Mouse (Mus musculus): ENCODE measurements around the gene Adam4.
"Not testable (repeated sequence)": the region's sequence is repeated elsewhere in the genome, so short reads cannot be mapped to it uniquely, and the experiment has no call there.

Adam4 gene

GRCm38 (mm10) chr12:81421846-81422245 lies at the start of gene Adam4:
Gene Adam4, minus strand, starts transcription at chr12:81421946.
- in situ Hi-C loops (cut with MboI), result loop anchor here (25.0 kb wide), 1 partner anchor 435 kb away; no protein-coding TSS in a partner anchor

DNA sequence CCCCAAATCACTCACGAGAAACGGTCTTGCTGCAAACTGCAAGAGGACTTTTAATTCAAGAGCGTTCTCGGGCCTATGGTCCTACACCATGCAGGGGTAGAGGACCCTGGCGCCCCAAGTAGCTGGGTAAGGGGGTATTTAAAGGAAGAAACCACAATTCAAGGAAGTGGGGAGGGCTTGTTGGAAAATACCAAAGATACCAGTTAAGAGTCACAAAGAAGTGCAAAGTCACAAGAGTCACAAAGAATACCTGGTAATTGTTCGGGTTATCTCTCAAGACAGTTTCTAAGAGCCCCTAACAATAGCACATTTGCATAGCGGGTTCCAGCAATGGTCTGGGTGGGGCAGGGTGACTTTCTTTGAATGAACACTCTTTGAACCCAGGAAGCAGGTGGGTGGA lies 37.3 kb upstream of the Adam4 start:
- in situ Hi-C loops (cut with MboI), result not testable (repeated sequence)

- in situ Hi-C loops (cut with MboI), result not testable (repeated sequence)
These were observed 17.2 kb upstream of the Adam4 start for GRCm38 (mm10) chr12:81438985-81439384.

DNA sequence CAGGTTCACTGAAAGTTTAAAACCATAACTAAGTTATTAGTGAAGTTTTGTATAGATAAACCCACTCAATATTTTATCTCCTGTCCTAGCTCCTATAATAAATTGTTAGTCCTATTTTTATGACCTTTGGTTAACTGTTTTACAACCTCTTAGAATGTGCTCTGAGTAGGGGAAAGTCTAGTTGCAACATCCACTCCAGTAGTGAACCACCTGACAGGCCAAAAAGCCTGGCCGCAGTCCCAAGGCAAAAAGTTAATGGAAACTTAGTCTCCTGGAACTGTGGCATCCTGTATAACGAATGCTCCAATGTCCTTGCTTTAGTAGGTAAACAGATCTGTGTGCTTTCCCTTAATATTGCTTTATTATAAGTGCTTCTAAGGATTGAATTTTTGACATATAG lies 13.0 kb upstream of the Adam4 start:
- in situ Hi-C loops (cut with MboI), result not testable (repeated sequence)

DNA sequence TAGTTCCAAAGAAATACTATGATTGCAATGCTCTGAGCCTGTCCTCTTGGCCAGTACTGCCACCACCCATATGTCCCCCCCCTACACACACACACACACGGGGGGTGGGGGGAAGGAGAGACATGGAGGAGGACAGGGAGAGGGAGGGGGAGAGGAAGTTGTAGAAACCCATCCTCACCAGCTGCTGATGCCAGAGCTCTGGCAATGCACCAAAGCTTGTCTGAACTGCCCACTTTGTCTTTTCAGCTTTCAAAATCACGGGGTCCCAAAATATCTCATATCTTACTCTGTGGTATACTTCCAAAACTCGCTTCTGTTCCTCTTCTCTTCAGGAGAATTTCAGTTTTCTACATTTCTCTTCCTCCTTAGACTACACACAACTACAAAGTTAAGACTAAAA lies 8.5 kb downstream of the Adam4 start:
- in situ Hi-C loops (cut with MboI), result loop anchor here (25.0 kb wide), 1 partner anchor 426 kb away; no protein-coding TSS in a partner anchor

GRCm38 (mm10) chr12:81408966-81409365 lies 12.8 kb downstream of the Adam4 start:
- in situ Hi-C loops (cut with MboI), result loop anchor here (25.0 kb wide), 1 partner anchor 422 kb away; no protein-coding TSS in a partner anchor

- in situ Hi-C loops (cut with MboI), result loop anchor here (25.0 kb wide), 1 partner anchor 415 kb away; no protein-coding TSS in a partner anchor
These were observed 19.6 kb downstream of the Adam4 start for GRCm38 (mm10) chr12:81402187-81402586.

DNA sequence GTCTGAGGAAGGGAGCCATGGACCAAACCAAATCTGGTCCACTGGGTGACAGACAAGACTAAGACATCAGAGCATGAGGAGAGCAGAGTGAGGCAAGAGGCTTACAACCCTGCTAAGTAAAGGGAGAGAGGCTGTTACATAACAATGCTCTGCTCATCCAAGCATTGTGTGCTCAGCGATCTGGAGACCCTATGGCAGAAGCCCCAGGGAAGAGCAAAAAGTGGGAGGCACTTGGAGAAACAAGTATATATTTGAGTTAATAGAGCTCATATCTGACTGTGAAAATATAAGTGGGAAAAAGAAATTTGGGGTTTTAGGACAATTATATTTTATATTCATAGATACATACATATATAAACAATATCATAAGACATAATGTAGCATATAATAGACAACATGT lies 42.4 kb downstream of the Adam4 start, which contains the start of gene Gm4787:
Gene Gm4787 (minus strand): TSS at position 101 of the 400 bp plus-strand sequence.
- in situ Hi-C loops (cut with MboI), result not testable (repeated sequence)

Data from mature B cell (primary cell).